Mouse (Mus musculus): Measurements from ENCODE around the gene Ccr7. TPM values are rescaled to one million over a fixed set of nuclear protein-coding genes. Genes with fewer than 3 reads are reported as not detected.

The Ccr7 gene
- total RNA-seq, 2 experiments from 2014 or later: not detected

GRCm38 (mm10) chr11:99155817-99156216 is 940 bp upstream of the Ccr7 start:
- no peak for ATAC-seq (replicated peaks; ENCODE audit: poor library complexity, severe bottlenecking)

DNA sequence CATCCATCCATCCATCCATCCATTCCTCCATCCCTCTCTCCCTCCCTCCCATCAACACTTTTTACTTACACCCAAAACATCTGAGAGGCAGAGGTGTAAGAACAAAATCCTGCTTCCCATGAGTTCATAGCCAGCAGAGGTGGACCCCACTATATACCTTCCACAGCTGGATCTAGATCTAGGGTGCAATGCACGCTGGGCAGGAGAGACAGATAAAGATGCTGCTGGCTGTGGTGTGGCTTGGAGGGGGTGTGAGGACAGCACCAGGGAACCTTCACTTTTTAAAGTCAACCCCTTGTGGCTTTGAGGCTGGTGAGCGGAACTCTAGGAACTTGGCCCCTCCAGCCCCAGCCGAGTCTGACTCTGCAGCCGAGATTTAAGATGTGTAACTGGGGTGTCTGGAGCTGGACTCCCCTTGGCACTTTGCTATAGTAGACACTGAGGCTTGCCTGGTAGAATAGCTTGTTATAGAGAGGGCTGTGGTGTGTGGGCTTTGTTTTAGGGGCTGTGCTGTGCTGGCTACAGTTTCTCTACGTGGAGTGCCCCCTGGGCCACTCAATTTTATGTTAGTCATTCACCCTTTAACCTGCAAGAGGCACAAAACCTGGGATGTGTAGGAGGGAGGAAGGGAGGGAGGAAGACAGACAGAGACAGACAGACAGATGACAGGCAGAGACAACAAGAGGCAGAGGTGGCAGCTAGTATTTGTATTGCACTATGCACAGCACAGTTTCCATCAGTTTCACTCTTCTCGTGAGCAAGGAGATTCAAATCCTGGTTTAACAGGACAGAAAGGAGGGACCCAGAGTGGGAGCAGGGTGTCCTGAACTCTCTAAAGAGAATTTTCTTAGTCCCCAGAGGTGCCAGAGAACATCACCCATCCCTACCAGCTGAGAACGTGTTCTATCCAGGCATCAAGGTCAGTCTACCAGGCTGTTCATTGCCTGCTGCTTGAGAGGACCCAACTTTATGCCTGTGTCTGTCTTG is 817 bp downstream of the Ccr7 start:
- ATAC-seq (replicated peaks; ENCODE audit: poor library complexity, severe bottlenecking): no peak

- ATAC-seq (replicated peaks; ENCODE audit: poor library complexity, severe bottlenecking): no peak
Measured at GRCm38 (mm10) chr11:99152323-99153144, 2.3 kb downstream of the Ccr7 start.

- ATAC-seq (replicated peaks; ENCODE audit: poor library complexity, severe bottlenecking): no peak
Measured at GRCm38 (mm10) chr11:99151333-99151930, 3.4 kb downstream of the Ccr7 start.

GRCm38 (mm10) chr11:99150889-99151288 is 4.0 kb downstream of the Ccr7 start:
- no peak for ATAC-seq (replicated peaks; ENCODE audit: poor library complexity, severe bottlenecking)

- peak; percentile 82 for ATAC-seq (replicated peaks; ENCODE audit: poor library complexity, severe bottlenecking)
Measured at GRCm38 (mm10) chr11:99149898-99150757, 4.7 kb downstream of the Ccr7 start.

DNA sequence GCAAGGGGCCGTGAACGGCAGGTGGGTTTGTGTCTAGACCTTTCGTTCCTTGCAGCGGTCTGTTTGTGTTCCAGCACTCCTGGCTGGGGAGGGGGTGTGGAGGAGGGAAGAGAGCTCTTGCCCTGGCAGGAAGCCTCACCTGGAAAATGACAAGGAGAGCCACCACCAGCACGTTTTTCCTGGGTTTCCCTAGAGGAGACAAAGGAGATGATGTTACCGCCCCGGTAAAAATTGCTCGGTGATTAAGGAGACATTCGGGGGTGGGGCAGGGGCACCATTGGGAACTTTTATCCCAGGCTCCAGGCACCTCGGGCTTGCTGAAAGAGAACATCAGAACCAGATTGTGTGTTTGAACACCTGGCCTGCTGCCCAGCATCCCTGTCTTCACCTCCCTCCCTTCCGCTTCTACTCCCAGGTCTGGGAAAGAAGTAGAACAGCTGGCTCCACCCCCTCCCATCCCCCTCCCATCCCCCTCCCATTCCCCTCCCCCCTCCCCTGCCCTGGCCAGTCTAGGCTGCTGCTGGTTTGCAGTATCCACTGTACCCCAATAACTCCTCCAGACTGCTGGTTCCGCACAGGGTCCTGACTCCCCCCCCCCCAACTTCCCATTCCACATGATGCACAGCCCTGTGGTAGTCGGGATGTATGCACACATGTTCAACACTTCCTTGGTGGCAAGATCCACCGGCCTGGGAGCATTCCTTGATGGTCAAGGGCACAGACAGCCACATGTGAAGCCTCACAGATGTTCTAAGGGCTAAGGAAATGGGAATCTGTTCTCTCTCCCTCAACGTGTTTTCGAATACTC is 5.8 kb downstream of the Ccr7 start:
- no peak for ATAC-seq (replicated peaks; ENCODE audit: poor library complexity, severe bottlenecking)

GRCm38 (mm10) chr11:99148400-99148799 is 6.5 kb downstream of the Ccr7 start:
- no peak for ATAC-seq (replicated peaks; ENCODE audit: poor library complexity, severe bottlenecking)

DNA sequence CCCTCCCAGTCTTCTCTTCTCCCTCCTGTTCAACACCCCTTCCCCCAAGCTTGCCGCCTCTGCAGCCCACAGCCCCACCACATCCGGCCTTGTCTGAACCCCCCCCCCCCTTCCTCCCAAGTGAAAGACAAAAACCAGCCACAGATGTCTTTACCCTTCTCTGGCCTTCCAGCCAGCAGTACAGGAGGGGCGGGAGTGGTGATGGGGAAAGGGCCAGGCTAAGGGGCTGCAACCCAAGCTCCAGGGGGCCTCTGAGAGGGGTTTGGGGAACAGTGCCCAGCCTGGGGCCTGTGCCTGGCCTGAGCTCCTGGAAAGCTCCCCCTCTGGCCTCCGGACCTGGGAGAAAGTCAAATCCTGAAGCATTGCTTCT is 7.0 kb downstream of the Ccr7 start:
- peak; percentile 21 for ATAC-seq (replicated peaks; ENCODE audit: poor library complexity, severe bottlenecking)

GRCm38 (mm10) chr11:99147041-99147919 is 7.6 kb downstream of the Ccr7 start:
- ATAC-seq (replicated peaks; ENCODE audit: poor library complexity, severe bottlenecking): no peak

- ATAC-seq (replicated peaks; ENCODE audit: poor library complexity, severe bottlenecking): no peak
Measured at GRCm38 (mm10) chr11:99146558-99146957, 8.3 kb downstream of the Ccr7 start.

DNA sequence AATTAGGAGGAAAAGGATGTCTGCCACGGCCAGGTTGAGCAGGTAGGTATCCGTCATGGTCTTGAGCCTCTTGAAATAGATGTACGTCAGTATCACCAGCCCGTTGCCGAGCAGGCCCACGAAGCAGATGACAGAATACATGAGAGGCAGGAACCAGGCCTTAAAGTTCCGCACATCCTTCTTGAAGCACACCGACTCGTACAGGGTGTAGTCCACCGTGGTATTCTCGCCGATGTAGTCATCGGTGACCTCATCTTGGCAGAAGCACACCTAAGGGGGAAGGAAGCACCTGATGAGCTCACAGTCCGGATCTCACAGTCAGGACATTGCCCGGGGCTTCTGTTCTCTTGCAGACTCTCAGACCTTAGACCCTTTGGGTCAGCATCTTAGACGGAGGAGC is 9.1 kb downstream of the Ccr7 start:
- no peak for ATAC-seq (replicated peaks; ENCODE audit: poor library complexity, severe bottlenecking)

- no peak for ATAC-seq (replicated peaks; ENCODE audit: poor library complexity, severe bottlenecking)
Measured at GRCm38 (mm10) chr11:99144940-99145339, 9.9 kb downstream of the Ccr7 start.

DNA sequence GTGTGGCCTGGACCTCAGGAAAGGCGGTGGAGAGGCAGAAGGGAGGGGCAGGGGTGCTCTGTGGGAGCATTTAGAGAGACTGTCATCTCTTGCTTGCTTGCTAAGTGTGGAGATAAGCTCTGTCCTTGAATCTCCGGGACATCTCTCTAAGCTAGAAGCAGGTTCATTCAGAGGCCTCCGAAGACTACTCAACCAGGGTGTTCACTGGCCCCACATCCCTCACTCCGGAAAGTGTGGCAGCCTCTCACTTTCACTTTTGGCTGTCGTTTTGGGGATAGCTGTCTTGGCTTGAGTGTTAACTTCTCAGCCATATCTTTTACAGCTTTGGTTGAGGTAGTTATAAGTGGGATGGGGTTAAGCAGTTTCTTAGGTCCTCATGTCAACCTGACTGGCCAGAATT is 10.4 kb downstream of the Ccr7 start:
- ATAC-seq (replicated peaks; ENCODE audit: poor library complexity, severe bottlenecking): no peak

DNA sequence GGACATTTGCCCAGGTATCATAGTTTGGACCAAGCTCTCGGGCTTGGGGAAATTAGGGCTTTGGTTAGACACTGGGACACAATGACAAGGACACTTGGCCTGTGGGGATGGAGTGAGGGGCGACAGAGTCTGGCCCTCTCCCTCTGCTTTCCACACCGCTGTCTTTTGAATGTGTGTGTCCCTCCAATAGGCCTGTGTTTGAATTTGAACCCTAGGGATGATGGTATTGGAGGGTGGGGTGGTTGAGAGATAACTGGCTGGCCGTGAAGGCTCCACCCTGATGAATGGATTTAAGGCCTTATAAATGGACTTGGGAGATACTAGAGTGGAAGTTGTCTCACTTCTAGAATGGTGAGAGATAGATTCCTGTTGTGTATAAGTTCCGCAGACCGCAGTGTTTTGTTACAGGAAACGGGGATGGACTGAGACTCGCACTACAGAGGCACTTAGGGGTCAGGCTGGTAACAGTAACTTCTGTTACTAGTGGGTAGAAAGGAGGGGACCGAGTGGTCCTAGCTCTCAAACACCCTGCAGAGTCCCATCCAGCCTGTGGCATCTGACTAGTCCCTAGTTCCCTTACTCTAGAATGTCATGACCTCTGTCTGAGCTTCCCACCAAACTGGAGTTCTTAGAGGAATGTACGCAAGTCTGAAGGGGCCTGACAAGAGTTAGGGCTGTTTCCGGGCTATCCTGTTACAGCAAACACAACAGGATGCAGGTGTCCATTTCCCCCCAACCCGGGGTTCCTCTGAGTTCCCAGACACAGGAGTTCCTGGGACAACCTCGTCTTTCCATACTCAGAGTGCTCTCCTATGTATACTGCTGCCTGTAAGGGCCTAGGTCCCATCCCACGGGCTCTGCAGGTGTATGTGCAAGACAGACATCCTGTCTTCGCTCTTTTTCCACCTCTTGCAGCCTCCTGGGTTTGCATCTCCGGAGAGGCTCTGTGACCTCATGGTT is 11.5 kb downstream of the Ccr7 start:
- 0 out of 2 replicates have a peak, but pooled peaks have one; percentile 1 for ATAC-seq (replicated peaks; ENCODE audit: poor library complexity, severe bottlenecking)

DNA sequence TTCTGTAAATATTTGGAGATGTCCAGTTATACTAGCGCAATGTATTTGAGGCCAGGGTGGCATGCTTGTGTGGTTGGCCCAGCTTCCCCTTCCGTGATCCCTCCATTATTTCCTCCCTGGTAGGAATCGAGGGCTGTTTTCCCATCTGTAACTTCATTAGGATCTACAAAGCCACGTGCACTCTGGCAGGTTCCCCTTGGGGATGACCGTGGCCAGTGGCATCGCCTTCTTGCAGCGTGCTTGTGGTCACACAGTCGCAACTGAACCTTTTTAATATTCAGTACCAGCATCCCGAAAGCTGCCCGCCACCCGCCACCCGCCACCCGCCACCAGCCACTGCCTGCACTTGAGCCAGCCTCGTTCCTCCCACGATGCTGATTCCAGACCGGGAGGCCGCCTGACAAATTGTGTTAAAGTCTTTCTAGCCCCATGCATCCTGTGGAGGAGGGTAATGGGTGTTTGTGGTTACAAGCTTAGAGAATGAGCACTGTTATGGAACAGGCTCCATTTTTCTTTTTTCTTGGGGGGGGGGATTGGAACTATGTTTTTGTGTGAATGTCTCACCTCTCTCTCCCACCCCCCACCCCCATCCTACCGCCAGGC is 12.3 kb downstream of the Ccr7 start:
- ATAC-seq (replicated peaks; ENCODE audit: poor library complexity, severe bottlenecking): peak; percentile 30

- no peak for ATAC-seq (replicated peaks; ENCODE audit: poor library complexity, severe bottlenecking)
Measured at GRCm38 (mm10) chr11:99142046-99142445, 12.8 kb downstream of the Ccr7 start.

Data from granulocyte monocyte progenitor cell, adult 5-6 weeks (primary cell).